Mouse (Mus musculus): ENCODE measurements around the gene Timm50. TPM values are rescaled to one million over a fixed set of nuclear protein-coding genes. Genes with fewer than 3 reads are reported as not detected.

Gene Timm50
- total and polyA plus RNA-seq, 2 experiments from 2014 or later = 82.9 to 125 TPM

DNA sequence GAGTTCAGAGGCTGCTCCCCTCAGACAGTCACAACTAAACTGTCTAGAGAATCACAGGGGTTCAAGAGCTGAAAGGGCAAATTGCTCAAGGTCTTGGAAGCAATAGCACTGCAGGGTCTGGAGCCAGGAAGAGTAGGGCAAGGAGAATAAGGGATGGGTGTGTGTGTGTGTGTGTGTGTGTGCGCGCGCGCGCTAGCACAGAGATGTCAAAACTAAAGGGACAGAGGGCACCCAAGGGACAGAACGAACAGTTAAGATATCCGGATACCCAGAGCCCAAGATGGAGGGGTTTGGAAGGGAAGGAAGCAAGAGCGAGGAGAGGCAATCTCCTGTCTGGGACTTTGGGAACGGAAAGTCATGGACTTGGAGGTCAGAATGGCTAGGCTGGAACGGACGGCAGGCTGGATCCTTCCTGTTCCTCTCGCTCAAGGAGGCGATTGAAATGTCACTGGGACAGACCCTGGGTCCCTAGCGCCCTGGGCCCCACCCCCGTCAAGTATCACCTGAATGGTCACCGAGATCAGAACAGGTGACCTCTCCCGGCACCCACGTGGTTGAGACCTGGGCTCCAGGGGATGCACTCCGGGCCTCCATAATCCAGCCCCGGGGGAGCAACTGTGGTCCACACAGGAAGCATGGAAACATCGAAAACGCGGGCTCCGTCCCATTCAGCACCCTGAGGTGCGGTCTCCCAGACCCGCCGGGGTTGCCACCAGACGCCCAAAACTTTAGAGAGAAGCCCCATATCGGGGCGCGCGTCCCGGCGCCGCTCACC, 534 bp downstream of the Timm50 start:
- Histone ChIP-seq H3K9me3 (ENCODE audit: low read length) (no peaks in the 10 kb centered on the region), H3K4me1 (ENCODE audit: insufficient read depth, low read length) (0 out of 2 replicates have a peak, but pooled peaks cover 6% of the 10 kb centered on the region), H3K4me3 (ENCODE audit: low read length) (peak overlapping the region; percentile 72), H3K36me3 (ENCODE audit: insufficient read depth, low read length) (peaks cover 35% of the 10 kb centered on the region), H3K27ac (peak overlapping the region; percentile 67), H3K4me2 (ENCODE audit: low read depth, low read length) (peak overlapping the region; percentile 84), H3K27me3 (ENCODE audit: insufficient read depth, low read length) (no peaks in the 10 kb centered on the region), H3K9ac (replicated peaks; ENCODE audit: low read length) (peak overlapping the region; percentile 79)
- 5% methylated on average over 35 of the region's 35 CpGs for WGBS
- DNase-seq (ENCODE audit: low spot score) = peak; percentile 6
- TF ChIP-seq CTCF (IDR thresholded peaks at IDR 0.05; ENCODE audit: low read depth) = no peak
- peak; percentile 77 for ATAC-seq

DNA sequence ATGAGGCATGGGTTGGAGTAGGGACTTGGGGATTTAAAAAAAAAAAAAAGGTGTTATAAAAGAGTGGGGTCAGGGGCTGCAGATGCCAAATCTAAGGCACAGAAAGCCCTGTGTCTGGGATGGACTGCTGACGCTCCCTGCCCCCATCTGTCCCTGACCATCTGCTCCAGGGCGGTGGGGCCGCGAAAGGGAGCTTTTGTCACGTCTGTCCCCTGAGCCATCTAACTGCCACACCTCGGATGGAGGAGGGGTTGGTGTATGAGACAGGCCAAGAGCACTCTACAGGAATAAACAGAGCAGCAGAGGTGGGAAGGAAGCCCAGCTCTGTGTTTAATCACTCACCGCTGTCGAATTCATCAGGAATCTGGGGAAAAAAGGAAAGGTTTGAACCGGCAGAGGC, 2.1 kb downstream of the Timm50 start:
- 0 out of 2 replicates have a peak, but pooled peaks cover 6% of the 10 kb centered on the region for H3K4me1 ChIP-seq (ENCODE audit: insufficient read depth, low read length)
- H3K4me3 ChIP-seq (ENCODE audit: low read length) = no peak overlapping the region
- no peak overlapping the region for H3K9ac ChIP-seq (replicated peaks; ENCODE audit: low read length)
- 41% methylated on average over 9 of the region's 9 CpGs for WGBS
- ATAC-seq (no peak), DNase-seq (ENCODE audit: low spot score) (peak; percentile 42)
- no peak overlapping the region for H3K4me2 ChIP-seq (ENCODE audit: low read depth, low read length)
- no peaks in the 10 kb centered on the region for H3K9me3 ChIP-seq (ENCODE audit: low read length)
- H3K36me3 ChIP-seq (ENCODE audit: insufficient read depth, low read length) = peaks cover 34% of the 10 kb centered on the region
- no peak for TF ChIP-seq CTCF (IDR thresholded peaks at IDR 0.05; ENCODE audit: low read depth)
- H3K27ac ChIP-seq = no peak overlapping the region
- H3K27me3 ChIP-seq (ENCODE audit: insufficient read depth, low read length) = no peaks in the 10 kb centered on the region

DNA sequence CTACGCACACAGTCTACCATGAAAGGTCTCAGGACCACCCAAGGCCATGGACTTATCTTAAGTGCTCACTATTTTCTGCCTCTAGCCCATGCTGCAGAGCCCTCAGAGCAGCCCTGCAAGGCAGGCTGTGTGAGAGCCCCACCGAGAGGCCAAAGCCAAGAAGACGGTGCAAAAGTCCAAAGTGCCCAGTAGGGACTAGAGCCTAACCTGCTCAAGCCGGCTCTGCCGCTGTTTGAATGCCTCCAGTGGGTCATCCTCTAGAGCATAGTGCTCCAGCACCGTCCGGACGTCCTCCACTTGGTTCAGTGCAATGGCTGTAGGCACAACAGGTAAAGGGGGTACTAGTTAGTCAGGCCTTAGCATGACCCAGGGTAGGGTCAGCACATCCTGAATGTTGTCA, 5.7 kb downstream of the Timm50 start:
- no peak overlapping the region for H3K27ac ChIP-seq
- no peak overlapping the region for H3K9ac ChIP-seq (replicated peaks; ENCODE audit: low read length)
- no peak for TF ChIP-seq CTCF (IDR thresholded peaks at IDR 0.05; ENCODE audit: low read depth)
- ATAC-seq = no peak
- H3K4me2 ChIP-seq (ENCODE audit: low read depth, low read length) = no peak overlapping the region
- H3K27me3 ChIP-seq (ENCODE audit: insufficient read depth, low read length) = no peaks in the 10 kb centered on the region
- no peaks in the 10 kb centered on the region for H3K9me3 ChIP-seq (ENCODE audit: low read length)
- DNase-seq (ENCODE audit: low spot score) = no peak
- WGBS = 89% methylated on average over 8 of the region's 8 CpGs
- H3K4me3 ChIP-seq (ENCODE audit: low read length) = no peak overlapping the region
- H3K36me3 ChIP-seq (ENCODE audit: insufficient read depth, low read length) = peaks cover 28% of the 10 kb centered on the region
- 0 out of 2 replicates have a peak, but pooled peaks cover 12% of the 10 kb centered on the region for H3K4me1 ChIP-seq (ENCODE audit: insufficient read depth, low read length)

DNA sequence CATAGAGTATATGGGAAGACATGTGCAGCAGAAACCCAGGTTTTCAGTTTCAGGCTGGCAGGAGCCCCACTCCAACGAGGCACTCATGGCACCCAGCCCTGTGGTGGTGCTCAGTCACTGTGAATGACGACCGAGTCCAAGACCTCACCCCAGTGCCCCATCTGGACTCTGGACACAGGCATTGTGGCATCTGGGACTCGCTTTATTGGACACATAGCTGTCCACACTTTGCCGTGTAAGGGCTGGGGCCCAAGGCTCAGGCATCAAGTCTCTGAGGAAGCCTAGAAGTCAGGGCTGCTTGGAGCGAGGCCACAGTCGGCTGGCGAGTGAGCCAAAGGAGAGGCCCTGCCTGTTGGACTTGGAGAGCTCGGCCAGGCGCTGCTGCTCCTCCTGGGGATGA, 6.2 kb downstream of the Timm50 start:
- Histone ChIP-seq H3K9ac (replicated peaks; ENCODE audit: low read length) (no peak overlapping the region), H3K9me3 (ENCODE audit: low read length) (no peaks in the 10 kb centered on the region), H3K4me2 (ENCODE audit: low read depth, low read length) (no peak overlapping the region), H3K36me3 (ENCODE audit: insufficient read depth, low read length) (peaks cover 28% of the 10 kb centered on the region), H3K4me3 (ENCODE audit: low read length) (no peak overlapping the region), H3K27ac (no peak overlapping the region), H3K4me1 (ENCODE audit: insufficient read depth, low read length) (0 out of 2 replicates have a peak, but pooled peaks cover 8% of the 10 kb centered on the region), H3K27me3 (ENCODE audit: insufficient read depth, low read length) (no peaks in the 10 kb centered on the region)
- DNase-seq (ENCODE audit: low spot score) (peak; percentile 43), ATAC-seq (no peak)
- no peak for TF ChIP-seq CTCF (IDR thresholded peaks at IDR 0.05; ENCODE audit: low read depth)
- 72% methylated on average over 10 of the region's 10 CpGs for WGBS

DNA sequence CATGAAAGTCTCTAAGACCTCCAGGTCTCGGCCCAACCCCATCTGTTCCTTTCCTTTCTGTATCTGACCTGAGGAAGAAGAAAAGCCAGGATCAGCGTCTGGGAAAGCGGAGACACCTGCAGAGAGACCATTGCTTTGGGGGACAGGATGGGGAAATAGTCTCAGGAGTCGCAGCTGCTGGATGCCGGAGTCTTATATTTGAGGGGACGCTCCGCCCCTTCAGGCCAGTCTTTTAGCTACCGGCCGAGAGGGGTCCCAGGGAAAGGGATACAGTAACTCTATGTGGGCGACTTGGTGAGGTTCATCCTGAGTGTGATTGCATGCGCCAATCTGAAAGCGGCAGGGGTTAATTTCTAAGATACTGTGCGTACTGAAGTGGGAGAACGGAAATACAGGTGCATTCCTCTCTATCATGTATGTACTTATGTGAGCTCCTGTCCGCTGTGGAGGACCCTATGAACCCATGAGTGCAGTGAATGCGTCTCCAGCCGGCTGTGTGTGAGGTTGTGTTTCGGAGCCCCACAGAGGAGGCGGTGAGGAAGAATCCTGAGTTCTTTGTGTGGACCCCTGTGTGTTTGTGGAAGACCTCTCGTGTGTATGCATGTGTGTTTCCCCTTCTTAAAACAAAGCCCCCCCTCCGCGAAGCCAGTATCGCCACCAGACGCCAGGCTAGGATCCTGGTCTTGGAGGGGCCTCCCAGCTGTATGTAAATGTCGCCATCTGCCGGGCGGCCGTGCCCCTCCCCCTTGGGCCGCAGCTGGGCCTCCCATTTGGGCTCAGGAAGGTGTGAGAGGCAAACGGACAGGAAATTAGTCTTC, 10.0 kb downstream of the Timm50 start, which contains the start of gene Dll3:
TSS of gene Dll3 (minus strand) at position 623 of the 818 bp plus-strand sequence.
- Histone ChIP-seq H3K4me1 (ENCODE audit: insufficient read depth, low read length) (0 out of 2 replicates have a peak, but pooled peaks cover 8% of the 10 kb centered on the region), H3K4me2 (ENCODE audit: low read depth, low read length) (peak within 1 kb of the TSS; percentile 61), H3K4me3 (ENCODE audit: low read length) (peak within 1 kb of the TSS; percentile 35), H3K9ac (replicated peaks; ENCODE audit: low read length) (peak within 1 kb of the TSS; percentile 46), H3K27ac (peak within 1 kb of the TSS; percentile 46), H3K27me3 (ENCODE audit: insufficient read depth, low read length) (no peaks in the 10 kb centered on the region), H3K9me3 (ENCODE audit: low read length) (no peaks in the 10 kb centered on the region), H3K36me3 (ENCODE audit: insufficient read depth, low read length) (peaks cover 19% of the 10 kb centered on the region)
- peak; percentile 77 for DNase-seq (ENCODE audit: low spot score)
- ATAC-seq = peak; percentile 36
- peak; percentile 69 for TF ChIP-seq CTCF (IDR thresholded peaks at IDR 0.05; ENCODE audit: low read depth)
- WGBS = 2% methylated on average over 30 of the region's 30 CpGs

DNA sequence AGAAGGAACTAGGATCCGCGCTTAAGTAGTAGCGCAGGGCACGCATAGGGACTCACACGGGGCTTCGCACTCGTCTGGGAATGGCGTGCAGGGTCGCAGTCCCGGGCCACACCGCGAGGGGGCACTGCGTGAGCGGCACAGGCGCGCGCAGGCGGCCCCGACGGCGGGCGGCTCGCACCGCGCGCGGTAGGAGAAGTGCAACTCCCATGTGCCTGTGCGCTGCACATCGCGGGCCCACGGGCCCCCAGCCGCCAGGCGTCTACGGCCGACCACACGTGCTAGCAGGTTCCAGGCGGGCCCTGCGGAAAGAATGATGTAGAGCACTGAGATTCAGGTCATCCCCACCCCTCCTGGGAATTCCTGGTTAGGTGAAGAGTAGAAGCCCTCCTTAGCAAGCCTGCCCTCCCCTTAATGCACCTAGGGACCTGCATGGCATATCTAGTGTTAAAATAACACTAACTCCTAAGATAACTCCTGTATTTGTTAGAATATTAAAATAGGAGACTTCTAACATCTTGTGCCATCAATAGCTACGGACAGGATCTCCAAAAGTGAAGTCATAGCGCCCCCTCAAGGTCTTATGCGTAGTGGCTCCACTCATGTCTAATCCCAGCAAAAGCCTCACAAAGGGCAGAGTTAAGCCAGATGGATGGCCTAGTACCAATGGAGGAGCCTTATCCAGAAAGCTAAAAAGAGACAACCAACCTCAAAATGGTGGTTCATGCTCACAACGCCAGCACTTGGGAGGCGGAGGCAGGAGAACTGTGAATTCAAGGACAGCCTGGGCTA, 12.8 kb downstream of the Timm50 start:
- H3K27ac ChIP-seq = no peak overlapping the region
- no peaks in the 10 kb centered on the region for H3K9me3 ChIP-seq (ENCODE audit: low read length)
- DNase-seq (ENCODE audit: low spot score) (peak; percentile 90), ATAC-seq (peak; percentile 67)
- H3K27me3 ChIP-seq (ENCODE audit: insufficient read depth, low read length) = no peaks in the 10 kb centered on the region
- peak overlapping the region; percentile 35 for H3K4me2 ChIP-seq (ENCODE audit: low read depth, low read length)
- 0 out of 2 replicates have a peak, but pooled peaks cover 8% of the 10 kb centered on the region for H3K4me1 ChIP-seq (ENCODE audit: insufficient read depth, low read length)
- no peaks in the 10 kb centered on the region for H3K36me3 ChIP-seq (ENCODE audit: insufficient read depth, low read length)
- H3K9ac ChIP-seq (replicated peaks; ENCODE audit: low read length) = 0 out of 2 replicates have a peak overlapping the region, but pooled peaks have one; percentile 10
- H3K4me3 ChIP-seq (ENCODE audit: low read length) = peak overlapping the region; percentile 11; the same call in 1 of the 2 replicates
- peak; percentile 77 for TF ChIP-seq CTCF (IDR thresholded peaks at IDR 0.05; ENCODE audit: low read depth)
- WGBS = 15% methylated on average over 43 of the region's 43 CpGs

Measured in hindbrain, postnatal 0 days (tissue).